Mouse (Mus musculus) MEL (cell line): ENCODE measurements around the gene Maff.

Experiments
- CTCF ChIP-seq, 3 experiments: IDR thresholded peaks in 2 of 3; conservative IDR thresholded peaks in 1 of 3; 2 replicates each; pipeline ENCODE4 v1.5.1; 2011 to 2012; ENCODE audit warnings: low read length in 3 of 3, low read depth in 2 of 3, mild to moderate bottlenecking in 2 of 3, improper control_type of control experiment in 1 of 3, inconsistent platforms in 1 of 3, mixed read lengths in 1 of 3, moderate library complexity in 1 of 3; ENCODE audit not compliant: control insufficient read depth in 1 of 3, insufficient read depth in 1 of 3, poor library complexity in 1 of 3, severe bottlenecking in 1 of 3
- ETS1 ChIP-seq: IDR thresholded peaks from 2 replicates; pipeline ENCODE4 v1.6.1; 2012; ENCODE audit warnings: low read depth, mild to moderate bottlenecking, inconsistent platforms, low read length, improper control_type of control experiment, moderate library complexity
- HCFC1 ChIP-seq: IDR thresholded peaks from 2 replicates; pipeline ENCODE4 v1.6.1; 2012; ENCODE audit warnings: low read depth, mild to moderate bottlenecking, inconsistent platforms, low read length, improper control_type of control experiment, moderate library complexity
- MYC ChIP-seq: IDR thresholded peaks from 2 replicates; pipeline ENCODE4 v1.6.1; 2011; ENCODE audit warnings: low read depth, mild to moderate bottlenecking, low read length, improper control_type of control experiment, moderate library complexity
- POLR2A ChIP-seq, 2 experiments: IDR thresholded peaks; 2 replicates each; pipeline ENCODE4 v1.6.1; 2011 to 2012; ENCODE audit warnings: low read length in 2 of 2, mild to moderate bottlenecking in 2 of 2, control low read depth in 1 of 2, improper control_type of control experiment in 1 of 2, low read depth in 1 of 2, moderate library complexity in 1 of 2; ENCODE audit not compliant: control insufficient read depth in 1 of 2, insufficient read depth in 1 of 2, poor library complexity in 1 of 2
- UBTF ChIP-seq: IDR thresholded peaks from 2 replicates; pipeline ENCODE4 v1.6.1; 2012; ENCODE audit warnings: low read depth, mild to moderate bottlenecking, inconsistent platforms, low read length, improper control_type of control experiment, moderate library complexity, borderline replicate concordance; ENCODE audit not compliant: insufficient read depth
- USF1 ChIP-seq: IDR thresholded peaks from 2 replicates; pipeline ENCODE4 v1.6.1; 2014; ENCODE audit warnings: low read depth, mild to moderate bottlenecking, inconsistent platforms, low read length, improper control_type of control experiment, moderate library complexity
- ZC3H11A ChIP-seq: IDR thresholded peaks from 2 replicates; pipeline ENCODE4 v1.6.1; 2012; ENCODE audit warnings: low read depth, mild to moderate bottlenecking, inconsistent platforms, low read length, improper control_type of control experiment
- ZNF384 ChIP-seq: IDR thresholded peaks from 2 replicates; pipeline ENCODE4 v1.6.1; 2012; ENCODE audit warnings: low read depth, mild to moderate bottlenecking, inconsistent platforms, low read length, improper control_type of control experiment

- TF ChIP-seq POLR2A (IDR thresholded peaks at IDR 0.05; ENCODE audit: control insufficient read depth in 1 of 2, insufficient read depth in 1 of 2, low read depth in 1 of 2, low read length in 2 of 2, poor library complexity in 1 of 2) (no peak), ETS1 (no peak), HCFC1 (no peak), CTCF (IDR thresholded peaks at IDR 0.05 in 2 of 3, conservative IDR thresholded peaks at IDR 0.05 in 1 of 3; ENCODE audit: control insufficient read depth in 1 of 3, insufficient read depth in 1 of 3, low read depth in 2 of 3, low read length in 3 of 3, poor library complexity in 1 of 3, severe bottlenecking in 1 of 3) (no peak), MYC (no peak), USF1 (no peak), ZC3H11A (no peak), UBTF (no peak), ZNF384 (no peak)
Observed at GRCm38 (mm10) chr15:79364120-79364519, 17.7 kb downstream of the Maff start.
